Mouse (Mus musculus) midbrain, embryonic 14.5 days (tissue): ENCODE measurements around the gene Plekhg3. TPM values are rescaled to one million over a fixed set of nuclear protein-coding genes. Genes with fewer than 3 reads are reported as not detected.

Experiments used
- ATAC-seq: fragments of 200-750 bp; cut with Nextera tagmentation; 2 replicates; pipeline ENCODE4 v1.8.0; 2017; ENCODE audit warnings: moderate number of reproducible peaks, moderate library complexity; ENCODE audit not compliant: low FRiP score, low TSS enrichment
- DNase-seq: peaks from one replicate; pipeline ENCODE4 v3.0.0-alpha.2; 2015
- H3K27ac ChIP-seq: fragments of 300-500 bp; sonication (generic); replicated peaks from 2 replicates; pipeline ENCODE4 v1.5.1; 2014; ENCODE audit warnings: mild to moderate bottlenecking, low read depth, low read length, moderate library complexity
- H3K27me3 ChIP-seq: fragments of 300-500 bp; sonication (generic); 2 replicates; pipeline ENCODE4 v1.6.1; 2014; ENCODE audit warnings: low read length, control low read depth, mixed read lengths; ENCODE audit not compliant: control insufficient read depth, insufficient read depth
- H3K36me3 ChIP-seq: fragments of 300-500 bp; sonication (generic); 2 replicates; pipeline ENCODE4 v1.6.1; 2014; ENCODE audit warnings: low read length, control low read depth; ENCODE audit not compliant: control insufficient read depth, insufficient read depth
- H3K4me1 ChIP-seq: fragments of 300-500 bp; sonication (generic); 2 replicates; pipeline ENCODE4 v1.6.1; 2014; ENCODE audit warnings: mild to moderate bottlenecking, antibody characterized with exemption, low read length, control low read depth; ENCODE audit not compliant: control insufficient read depth, insufficient read depth
- H3K4me2 ChIP-seq: fragments of 300-500 bp; sonication (generic); 2 replicates; pipeline ENCODE4 v1.6.1; 2014; ENCODE audit warnings: mild to moderate bottlenecking, low read length, moderate library complexity
- H3K4me3 ChIP-seq: fragments of 300-500 bp; sonication (generic); replicated peaks from 2 replicates; pipeline ENCODE4 v1.5.1; 2014; ENCODE audit warnings: low read depth, low read length
- H3K9ac ChIP-seq: fragments of 300-500 bp; sonication (generic); replicated peaks from 2 replicates; pipeline ENCODE4 v1.6.1; 2014; ENCODE audit warnings: mild to moderate bottlenecking, low read length, moderate library complexity
- H3K9me3 ChIP-seq: fragments of 300-500 bp; sonication (generic); 2 replicates; pipeline ENCODE4 v1.6.1; 2016; ENCODE audit warnings: low read length, control low read depth, mixed read lengths; ENCODE audit not compliant: control insufficient read depth
- WGBS: fragments of 180-500 bp; shearing (Covaris S2); extraction: QIAGEN DNeasy Blood & Tissue Kit; methylation state at CpG from one replicate; pipeline ENCODE4 v1.1.7; 2014; 5-methylcytosine and 5-hydroxymethylcytosine counted together
- polyA plus RNA-seq: library from polyadenylated mRNA; unstranded; fragments of >200 nt; fragmentation: Nextera tagmentation; extraction: Ambion mirVana; gene quantifications from 2 replicates; pipeline ENCODE4 v1.2.1, GENCODE M21; 2014

Plekhg3 gene
- polyA plus RNA-seq, 1 experiment from 2014 or later, result 1.1 TPM

DNA sequence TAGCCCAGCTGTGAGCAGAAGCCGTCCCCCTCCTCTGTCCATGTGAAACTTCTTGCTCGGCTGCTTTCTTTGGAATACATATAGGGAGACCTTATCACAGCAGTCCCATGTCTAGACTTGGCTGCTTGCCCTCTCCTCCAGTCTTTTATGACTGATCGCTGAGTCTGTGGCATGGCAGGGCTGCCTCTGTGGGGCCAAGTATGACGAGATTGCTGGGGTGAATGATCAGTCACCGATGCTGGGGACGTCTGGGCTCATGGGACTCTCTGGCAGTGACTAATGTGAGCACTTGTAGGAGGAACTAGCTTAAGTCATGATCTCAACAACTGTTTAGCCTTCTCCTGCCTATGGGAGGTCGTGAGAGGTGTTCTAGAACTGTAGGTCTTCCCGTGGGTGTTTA, 21.6 kb downstream of the Plekhg3 start:
- Histone ChIP-seq H3K9me3 (no peaks in the 10 kb centered on the region), H3K27ac (no peak overlapping the region), H3K9ac (no peak overlapping the region), H3K27me3 (peaks cover 6% of the 10 kb centered on the region; the same call in 1 of the 2 replicates), H3K4me3 (no peak overlapping the region), H3K4me1 (peaks cover 9% of the 10 kb centered on the region), H3K36me3 (no peaks in the 10 kb centered on the region), H3K4me2 (no peak overlapping the region)
- ATAC-seq (no peak), DNase-seq (no peak)
- WGBS, result 73% methylated on average over 8 of the region's 8 CpGs

DNA sequence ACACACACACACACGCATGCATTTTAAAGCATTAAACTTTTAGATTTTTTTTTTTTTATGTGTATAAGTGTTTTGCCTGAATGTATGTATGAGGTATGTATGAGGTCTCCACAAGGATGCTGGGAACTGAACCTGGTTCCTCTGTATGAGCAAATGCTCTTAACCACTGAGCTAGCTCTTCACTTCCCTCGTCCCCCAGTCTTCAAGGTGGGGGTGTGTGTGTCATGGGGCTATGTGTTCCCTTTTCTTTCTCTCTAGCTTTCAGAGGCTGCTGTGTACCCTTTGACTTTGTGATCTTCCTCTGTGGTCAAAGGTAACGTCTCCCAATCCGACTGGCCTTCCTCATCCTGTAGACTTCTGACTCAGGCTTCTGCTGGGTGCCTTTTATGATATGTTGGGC, 22.3 kb downstream of the Plekhg3 start:
- H3K36me3 ChIP-seq, result no peaks in the 10 kb centered on the region
- WGBS, result 91% methylated on average over 4 of the region's 4 CpGs

DNA sequence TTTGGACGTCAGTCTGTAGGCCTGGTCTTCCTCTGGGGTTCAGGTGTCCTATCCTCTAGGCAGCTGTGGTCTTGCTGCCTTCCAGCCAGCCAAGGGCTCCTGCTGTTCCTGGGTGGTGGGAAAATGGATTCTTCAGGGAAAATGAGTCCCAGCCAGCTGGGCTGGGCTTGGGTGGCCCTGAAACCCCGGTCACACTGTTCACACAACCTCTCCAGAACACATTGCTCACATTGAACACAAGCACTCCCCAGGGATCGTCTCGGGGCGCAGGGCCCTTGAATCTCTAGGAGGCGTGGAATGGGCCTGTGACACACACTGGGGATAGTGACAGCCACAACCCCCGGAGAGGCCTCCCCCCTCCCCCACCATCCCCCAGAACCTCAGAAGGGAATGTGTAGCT, 23.2 kb downstream of the Plekhg3 start:
- Histone ChIP-seq H3K4me1 (peaks cover 4% of the 10 kb centered on the region; the same call in 1 of the 2 replicates), H3K36me3 (no peaks in the 10 kb centered on the region), H3K4me3 (no peak overlapping the region), H3K27ac (no peak overlapping the region), H3K4me2 (no peak overlapping the region), H3K27me3 (no peaks in the 10 kb centered on the region), H3K9me3 (no peaks in the 10 kb centered on the region), H3K9ac (no peak overlapping the region)
- DNase-seq (no peak), ATAC-seq (no peak)
- 79% methylated on average over 7 of the region's 7 CpGs for WGBS

More for the DNA sequence above, 22.3 kb downstream of the Plekhg3 start:
- Histone ChIP-seq H3K9ac (no peak overlapping the region), H3K4me3 (no peak overlapping the region), H3K27me3 (peaks cover 1% of the 10 kb centered on the region; the same call in 1 of the 2 replicates), H3K4me1 (peaks cover 4% of the 10 kb centered on the region; the same call in 1 of the 2 replicates), H3K27ac (no peak overlapping the region), H3K4me2 (no peak overlapping the region), H3K9me3 (no peaks in the 10 kb centered on the region)
- ATAC-seq (no peak), DNase-seq (no peak)

DNA sequence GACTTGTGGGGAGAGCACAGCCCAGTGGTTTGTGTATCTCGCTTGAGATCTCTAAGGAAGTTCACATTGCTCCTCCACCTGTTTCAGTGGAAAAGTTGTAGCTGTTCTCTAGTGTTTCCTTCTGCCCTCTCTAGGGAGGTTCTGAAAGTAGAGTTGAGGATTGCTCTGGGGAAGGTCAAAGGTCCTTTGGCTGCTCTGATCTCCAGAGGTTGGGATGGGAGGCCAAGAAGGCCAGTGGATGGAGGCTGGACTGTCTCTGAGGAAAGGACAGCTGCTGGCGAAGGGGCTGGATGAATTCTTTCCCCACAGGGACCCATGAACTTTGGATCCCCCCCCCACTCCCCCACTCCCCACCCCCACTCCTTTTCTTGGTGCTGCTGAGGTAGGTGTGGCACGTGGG, 23.7 kb downstream of the Plekhg3 start:
- no peak for ATAC-seq
- no peak overlapping the region for H3K9ac ChIP-seq
- no peak overlapping the region for H3K4me3 ChIP-seq
- no peaks in the 10 kb centered on the region for H3K9me3 ChIP-seq
- H3K4me2 ChIP-seq, result no peak overlapping the region
- no peak overlapping the region for H3K27ac ChIP-seq
- no peak for DNase-seq
- no peaks in the 10 kb centered on the region for H3K36me3 ChIP-seq
- WGBS, result 77% methylated on average over 3 of the region's 3 CpGs
- no peaks in the 10 kb centered on the region for H3K27me3 ChIP-seq
- H3K4me1 ChIP-seq, result peaks cover 4% of the 10 kb centered on the region; the same call in 1 of the 2 replicates

DNA sequence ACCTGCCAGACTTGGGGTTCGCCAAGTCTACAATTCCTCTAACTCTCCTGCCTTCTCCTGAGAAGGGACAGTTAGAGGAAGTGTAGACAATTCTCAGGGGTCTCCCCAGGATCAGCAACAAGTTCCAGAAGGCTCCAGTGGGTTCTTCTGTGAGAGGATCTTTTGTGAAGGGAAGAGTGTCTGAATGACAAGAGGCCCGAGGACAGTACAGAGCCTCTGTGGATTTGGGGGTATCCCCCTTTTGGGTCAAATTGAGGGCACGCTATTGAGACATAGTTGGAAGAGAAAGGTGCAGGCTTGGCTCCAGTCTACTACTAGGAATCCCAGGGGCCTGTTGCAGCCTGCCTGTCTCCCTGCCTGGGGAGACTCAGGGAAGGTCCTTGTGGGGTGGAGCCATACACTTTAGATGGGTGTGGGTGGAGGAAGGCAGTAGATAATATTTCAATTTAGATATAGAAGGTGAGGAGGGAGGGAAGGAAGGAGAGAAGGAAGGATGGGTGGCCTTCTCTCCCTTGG, 24.2 kb downstream of the Plekhg3 start:
- no peak for DNase-seq
- Histone ChIP-seq H3K27me3 (no peaks in the 10 kb centered on the region), H3K4me2 (no peak overlapping the region), H3K27ac (no peak overlapping the region), H3K9ac (no peak overlapping the region), H3K36me3 (no peaks in the 10 kb centered on the region), H3K4me3 (no peak overlapping the region), H3K4me1 (peaks cover 4% of the 10 kb centered on the region; the same call in 1 of the 2 replicates), H3K9me3 (no peaks in the 10 kb centered on the region)
- ATAC-seq, result no peak
- whole genome bisulfite sequencing, result 87% methylated on average over 3 of the region's 3 CpGs

DNA sequence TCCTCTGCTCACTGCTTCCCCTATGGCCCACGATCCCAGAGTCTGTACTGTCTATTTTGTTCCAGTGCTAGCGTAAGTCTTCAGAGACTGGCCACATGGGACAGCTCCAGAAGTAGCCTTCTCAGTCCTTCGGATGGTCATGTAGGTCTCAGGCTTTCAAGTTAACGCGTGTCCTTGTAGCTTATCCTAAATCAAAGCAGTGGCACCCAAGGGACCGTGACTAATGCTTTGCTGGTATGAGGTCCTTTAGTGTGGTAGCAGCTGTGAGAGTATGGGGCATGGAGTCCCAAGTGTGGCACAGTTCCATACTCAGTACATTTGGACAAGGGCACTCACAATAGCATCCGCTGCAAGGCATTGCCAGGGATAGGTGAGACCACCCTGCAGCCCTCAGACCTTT, 25.5 kb downstream of the Plekhg3 start:
- ATAC-seq, result no peak
- Histone ChIP-seq H3K4me2 (no peak overlapping the region), H3K4me1 (peaks cover 4% of the 10 kb centered on the region; the same call in 1 of the 2 replicates), H3K27ac (no peak overlapping the region), H3K9ac (no peak overlapping the region), H3K4me3 (no peak overlapping the region), H3K27me3 (no peaks in the 10 kb centered on the region), H3K9me3 (no peaks in the 10 kb centered on the region), H3K36me3 (no peaks in the 10 kb centered on the region)
- 56% methylated on average over 7 of the region's 7 CpGs for WGBS
- DNase-seq, result no peak

DNA sequence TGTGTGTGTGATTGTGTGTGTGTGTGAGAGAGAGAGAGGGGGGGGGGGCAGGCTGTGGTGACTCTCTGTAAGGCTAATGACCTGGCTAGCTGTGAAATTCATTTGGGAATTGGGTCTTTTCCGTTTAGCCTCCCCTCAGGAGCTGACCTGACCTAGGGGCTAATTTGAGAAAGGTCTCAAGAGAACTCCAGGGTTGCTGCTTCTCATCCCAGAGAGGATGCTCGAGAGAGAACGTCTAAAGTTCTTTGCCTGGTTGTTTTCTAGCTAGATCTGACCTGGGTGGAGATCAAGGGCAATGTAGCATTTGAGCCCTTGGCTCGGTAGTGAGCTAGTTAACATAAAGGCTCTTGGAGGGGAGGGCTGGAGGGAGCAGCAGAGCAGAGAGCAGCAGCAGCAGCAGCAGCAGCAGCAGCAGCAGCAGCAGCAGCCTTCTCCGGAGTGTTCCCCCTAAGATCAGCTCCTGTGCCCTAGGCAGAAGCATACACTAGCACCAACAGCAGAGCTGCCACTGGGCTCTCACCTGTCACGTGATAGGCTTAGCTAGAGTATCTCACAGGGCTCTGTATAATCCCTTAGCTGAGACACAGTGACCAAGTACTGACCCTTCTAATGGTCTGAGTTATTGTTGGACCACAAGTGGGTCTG, 26.2 kb downstream of the Plekhg3 start:
- no peaks in the 10 kb centered on the region for H3K9me3 ChIP-seq
- WGBS, result 14% methylated on average over 6 of the region's 6 CpGs
- no peaks in the 10 kb centered on the region for H3K27me3 ChIP-seq
- peak; percentile 37 for DNase-seq
- H3K36me3 ChIP-seq, result no peaks in the 10 kb centered on the region
- no peak overlapping the region for H3K9ac ChIP-seq
- no peak overlapping the region for H3K4me3 ChIP-seq
- H3K27ac ChIP-seq, result no peak overlapping the region
- peaks cover 4% of the 10 kb centered on the region; the same call in 1 of the 2 replicates for H3K4me1 ChIP-seq
- peak; percentile 57; the same call in 1 of the 2 replicates for ATAC-seq
- H3K4me2 ChIP-seq, result no peak overlapping the region

DNA sequence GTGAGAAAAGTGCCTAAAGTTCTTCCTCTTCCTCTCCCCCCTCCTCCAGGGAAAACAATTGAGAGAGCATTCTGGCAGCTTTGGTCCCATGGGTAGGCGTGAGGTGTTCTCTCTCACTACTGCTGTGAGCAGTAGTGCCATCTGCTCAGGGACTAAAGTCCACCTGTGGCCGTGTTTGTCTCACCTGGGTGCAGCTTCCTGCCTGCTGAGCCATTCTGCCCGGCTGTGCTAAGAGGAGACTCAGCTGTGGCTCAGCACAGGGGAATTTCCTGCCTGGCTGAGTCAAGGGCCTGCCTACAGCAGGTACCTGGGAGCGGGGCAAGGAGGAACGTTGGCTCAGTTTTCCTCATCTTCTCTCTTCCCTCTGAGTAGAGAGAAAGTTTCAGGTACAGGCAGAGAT, 27.5 kb downstream of the Plekhg3 start:
- no peak for ATAC-seq
- WGBS, result 79% methylated on average over 5 of the region's 5 CpGs

DNA sequence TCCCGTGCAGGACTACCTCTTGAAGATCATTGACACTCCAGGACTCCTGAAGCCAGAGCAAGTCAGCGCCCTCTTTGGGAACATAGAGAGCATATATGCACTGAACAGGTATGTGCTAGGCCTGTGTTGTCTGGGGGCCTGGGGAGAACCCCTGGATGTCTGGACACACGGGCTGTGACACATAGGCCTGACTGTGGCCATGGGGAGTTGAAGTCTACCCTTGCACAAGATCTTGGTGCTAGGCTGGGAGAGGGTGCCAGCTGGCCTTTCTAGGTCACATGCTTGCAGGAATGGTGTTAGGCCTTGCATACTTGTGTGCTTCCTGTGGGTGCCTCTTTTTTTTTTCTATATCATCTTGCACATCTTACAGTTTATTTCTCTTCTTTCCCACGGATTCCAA, 31.5 kb downstream of the Plekhg3 start:
- Histone ChIP-seq H3K4me1 (no peaks in the 10 kb centered on the region), H3K9ac (no peak overlapping the region), H3K4me2 (no peak overlapping the region), H3K27me3 (no peaks in the 10 kb centered on the region), H3K36me3 (no peaks in the 10 kb centered on the region), H3K27ac (no peak overlapping the region), H3K4me3 (no peak overlapping the region), H3K9me3 (no peaks in the 10 kb centered on the region)
- ATAC-seq, result no peak
- no peak for DNase-seq
- 85% methylated on average over 4 of the region's 4 CpGs for WGBS

More for the DNA sequence above, 27.5 kb downstream of the Plekhg3 start:
- Histone ChIP-seq H3K9me3 (no peaks in the 10 kb centered on the region), H3K4me3 (no peak overlapping the region), H3K4me2 (no peak overlapping the region), H3K27ac (no peak overlapping the region), H3K36me3 (no peaks in the 10 kb centered on the region), H3K27me3 (no peaks in the 10 kb centered on the region), H3K9ac (no peak overlapping the region), H3K4me1 (peaks cover 4% of the 10 kb centered on the region; the same call in 1 of the 2 replicates)
- no peak for DNase-seq
